Mouse (Mus musculus) forebrain, embryonic 16.5 days (tissue): ENCODE results near the gene Gm4737. TPM values are rescaled to one million over a fixed set of nuclear protein-coding genes. Genes with fewer than 3 reads are reported as not detected.
A peak's percentile ranks its signal among the peaks of the same experiment; 100 is the strongest.

ENCODE experiments used
- ATAC-seq: fragments of 200-750 bp; cut with Nextera tagmentation; 2 replicates; pipeline ENCODE4 v1.8.0; 2017; ENCODE audit warnings: mild to moderate bottlenecking, moderate library complexity
- H3K27ac ChIP-seq: fragments of 300-500 bp; sonication (generic); 2 replicates; pipeline ENCODE4 v1.5.1; 2014; ENCODE audit warnings: low read length, control low read depth
- H3K27me3 ChIP-seq: fragments of 300-500 bp; sonication (generic); replicated peaks from 2 replicates; pipeline ENCODE4 v1.6.1; 2014; ENCODE audit warnings: low read length; ENCODE audit not compliant: control insufficient read depth, insufficient read depth
- H3K36me3 ChIP-seq: fragments of 300-500 bp; sonication (generic); 2 replicates; pipeline ENCODE4 v1.6.1; 2014; ENCODE audit not compliant: control insufficient read depth, insufficient read depth
- H3K4me1 ChIP-seq: fragments of 300-500 bp; sonication (generic); replicated peaks from 2 replicates; pipeline ENCODE4 v1.6.1; 2014; ENCODE audit warnings: low read length; ENCODE audit not compliant: control insufficient read depth, insufficient read depth
- H3K4me2 ChIP-seq: fragments of 300-500 bp; sonication (generic); 2 replicates; pipeline ENCODE4 v1.6.1; 2014; ENCODE audit warnings: mild to moderate bottlenecking, low read length, control low read depth
- H3K4me3 ChIP-seq: fragments of 300-500 bp; sonication (generic); replicated peaks from 2 replicates; pipeline ENCODE4 v1.5.1; 2014; ENCODE audit warnings: mild to moderate bottlenecking, low read length, control low read depth
- H3K9ac ChIP-seq: fragments of 300-500 bp; sonication (generic); replicated peaks from 2 replicates; pipeline ENCODE4 v1.6.1; 2014; ENCODE audit warnings: low read depth, low read length, control low read depth
- H3K9me3 ChIP-seq: fragments of 300-500 bp; sonication (generic); 2 replicates; pipeline ENCODE4 v1.6.1; 2016; ENCODE audit warnings: low read length; ENCODE audit not compliant: control insufficient read depth
- WGBS: fragments of 180-500 bp; shearing (Covaris S2); extraction: QIAGEN DNeasy Blood & Tissue Kit; methylation state at CpG from one replicate; pipeline ENCODE4 v1.1.7; 2014; 5-methylcytosine and 5-hydroxymethylcytosine counted together
- polyA plus RNA-seq: library from polyadenylated mRNA; unstranded; fragments of >200 nt; fragmentation: Nextera tagmentation; extraction: Ambion mirVana; gene quantifications from 2 replicates; pipeline ENCODE4 v1.2.1, GENCODE M21; 2015

The Gm4737 gene
- polyA plus RNA-seq, 1 experiment from 2014 or later = 2.9 TPM

DNA sequence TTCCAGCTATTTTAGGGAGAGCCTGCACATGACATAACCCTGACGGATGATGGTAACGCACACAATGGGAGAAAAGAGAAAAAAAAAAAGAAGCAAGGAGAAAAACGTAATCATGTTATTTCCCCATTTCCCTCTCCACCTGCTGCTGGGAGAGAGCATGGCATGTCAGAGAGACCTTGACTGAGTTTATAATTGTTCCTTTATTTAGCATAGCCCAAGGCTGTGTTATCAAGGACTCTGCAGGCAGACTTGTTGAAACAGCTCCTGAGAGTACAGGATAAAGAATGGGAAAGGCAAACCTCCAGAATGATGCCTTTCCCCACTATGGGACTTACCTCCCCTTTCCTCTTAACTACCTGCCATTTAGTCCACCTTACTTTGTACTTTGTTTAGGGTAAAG, 7.9 kb downstream of the Gm4737 start:
- Histone ChIP-seq H3K4me2 (no peak overlapping the region), H3K9ac (no peak overlapping the region), H3K4me3 (no peak overlapping the region), H3K27me3 (no peaks in the 10 kb centered on the region), H3K27ac (no peak overlapping the region), H3K4me1 (no peaks in the 10 kb centered on the region), H3K36me3 (no peaks in the 10 kb centered on the region), H3K9me3 (no peaks in the 10 kb centered on the region)
- ATAC-seq = no peak
- 83% methylated on average over 3 of the region's 3 CpGs for WGBS

DNA sequence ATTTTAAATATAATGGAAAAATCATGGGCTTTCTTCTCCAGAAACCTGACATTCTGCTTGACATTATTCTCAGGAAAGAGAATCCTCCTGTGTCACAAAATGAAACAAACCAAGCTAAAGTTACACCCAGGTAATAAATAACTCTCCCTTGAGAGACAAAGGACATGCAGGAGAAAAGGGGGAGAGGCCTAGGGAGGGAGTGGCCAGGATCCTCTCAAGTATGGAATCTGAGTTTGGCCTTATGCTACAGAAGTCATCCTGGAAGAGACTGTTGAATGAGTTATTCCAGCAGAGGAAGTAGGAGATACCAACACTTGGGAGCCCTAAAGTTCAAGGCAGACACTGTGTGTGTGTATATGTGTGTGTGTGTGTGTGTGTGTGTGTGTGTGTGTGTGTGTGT, 32.6 kb downstream of the Gm4737 start:
- Histone ChIP-seq H3K4me2 (no peak overlapping the region), H3K9ac (no peak overlapping the region), H3K4me1 (no peaks in the 10 kb centered on the region), H3K36me3 (no peaks in the 10 kb centered on the region), H3K4me3 (no peak overlapping the region), H3K9me3 (no peaks in the 10 kb centered on the region), H3K27ac (no peak overlapping the region), H3K27me3 (no peaks in the 10 kb centered on the region)
- no peak for ATAC-seq

DNA sequence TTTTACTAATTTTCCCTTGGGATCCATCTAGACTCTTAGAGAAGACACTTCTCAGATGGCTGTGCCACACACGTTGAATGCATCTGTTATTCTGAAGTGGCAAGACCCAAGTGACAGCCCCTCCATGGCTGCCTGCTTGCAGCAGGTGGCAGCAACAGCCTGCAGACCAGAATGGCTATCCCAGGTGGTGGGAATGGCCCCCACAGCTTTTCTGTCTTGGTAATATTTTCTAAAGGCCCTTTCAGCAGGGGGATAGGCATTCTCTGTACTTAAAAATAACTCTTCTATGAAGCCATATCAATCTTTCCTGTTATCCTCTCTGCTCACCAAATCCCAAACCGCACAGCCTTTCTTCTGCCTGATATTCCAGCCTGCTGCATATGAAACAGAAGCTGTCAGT, 33.5 kb downstream of the Gm4737 start:
- Histone ChIP-seq H3K9ac (no peak overlapping the region), H3K27me3 (no peaks in the 10 kb centered on the region), H3K4me3 (no peak overlapping the region), H3K9me3 (no peaks in the 10 kb centered on the region), H3K4me1 (no peaks in the 10 kb centered on the region), H3K27ac (no peak overlapping the region), H3K36me3 (no peaks in the 10 kb centered on the region), H3K4me2 (no peak overlapping the region)
- peak; percentile 87 for ATAC-seq
- 51% methylated on average over 2 of the region's 2 CpGs for WGBS

DNA sequence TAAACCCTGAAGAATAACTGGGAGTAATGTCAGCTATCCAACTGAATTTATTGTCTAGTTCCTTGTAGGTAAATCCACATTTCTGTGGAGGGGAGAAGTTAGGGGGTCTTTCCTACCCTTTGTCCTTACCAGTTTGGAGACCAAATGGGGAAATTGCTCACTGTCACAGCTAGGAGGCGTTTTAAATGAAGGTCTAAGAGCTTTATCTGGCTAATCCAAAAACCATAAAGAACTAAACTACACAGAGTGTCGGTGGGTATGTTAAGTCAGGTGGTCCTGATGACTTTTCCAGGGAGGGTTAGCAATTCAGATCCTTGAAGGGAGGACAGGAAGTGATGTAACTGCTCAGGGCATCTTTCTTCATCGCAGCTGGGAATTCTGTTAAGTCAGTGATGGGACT, 34.3 kb downstream of the Gm4737 start:
- Histone ChIP-seq H3K4me2 (no peak overlapping the region), H3K27ac (no peak overlapping the region), H3K36me3 (no peaks in the 10 kb centered on the region), H3K27me3 (no peaks in the 10 kb centered on the region), H3K9ac (no peak overlapping the region), H3K9me3 (no peaks in the 10 kb centered on the region), H3K4me1 (no peaks in the 10 kb centered on the region), H3K4me3 (no peak overlapping the region)
- no peak for ATAC-seq
- 71% methylated on average over 3 of the region's 3 CpGs for WGBS

DNA sequence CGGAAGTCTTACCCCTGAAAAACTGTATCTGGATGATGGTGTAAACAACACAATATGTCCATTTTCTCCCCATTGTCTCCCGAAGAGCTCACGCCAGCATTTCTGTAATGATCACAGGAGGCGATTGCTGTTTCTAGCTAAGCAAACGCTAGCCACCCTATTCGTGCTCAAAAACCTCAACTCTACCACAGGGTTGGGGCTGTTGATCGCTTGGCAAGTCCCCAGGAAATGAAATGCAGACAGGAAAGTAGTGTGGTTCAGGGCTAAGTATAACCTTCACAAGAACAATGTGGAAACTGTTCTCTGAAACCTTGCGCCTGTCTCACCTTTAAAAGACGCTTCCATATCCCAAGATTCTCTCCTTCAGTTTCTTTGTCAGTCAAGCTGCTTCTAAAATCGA, 34.9 kb downstream of the Gm4737 start, which contains the start of gene Cd96:
Cd96 (minus strand) TSS at position 232 of the 400 bp plus-strand sequence.
- Histone ChIP-seq H3K9ac (no peak within 1 kb of the TSS), H3K27ac (no peak within 1 kb of the TSS), H3K4me2 (no peak within 1 kb of the TSS), H3K9me3 (no peaks in the 10 kb centered on the region), H3K4me3 (no peak within 1 kb of the TSS), H3K36me3 (no peaks in the 10 kb centered on the region), H3K27me3 (no peaks in the 10 kb centered on the region), H3K4me1 (no peaks in the 10 kb centered on the region)
- no peak for ATAC-seq
- 58% methylated on average over 10 of the region's 10 CpGs for WGBS

DNA sequence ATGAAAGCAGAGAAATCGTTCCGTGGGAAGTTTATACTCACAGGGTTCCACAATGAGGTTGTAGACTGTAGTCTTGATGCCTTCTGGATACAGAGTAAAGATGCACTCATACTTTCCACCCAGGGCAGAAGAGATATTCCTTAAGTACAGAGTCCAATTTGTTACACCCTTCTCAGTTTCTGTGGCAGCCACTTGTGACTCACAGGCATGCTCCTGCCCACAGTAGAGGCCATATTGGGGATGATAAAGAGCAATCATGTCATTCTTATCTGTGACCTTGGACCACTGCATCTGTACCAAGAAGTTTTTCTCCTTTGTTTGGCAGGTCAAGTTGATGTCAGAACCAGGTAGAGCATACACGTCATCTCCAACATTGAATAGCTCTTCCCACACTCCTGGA, 37.2 kb downstream of the Gm4737 start:
- Histone ChIP-seq H3K27me3 (no peaks in the 10 kb centered on the region), H3K4me3 (no peak overlapping the region), H3K9ac (no peak overlapping the region), H3K36me3 (no peaks in the 10 kb centered on the region), H3K27ac (no peak overlapping the region), H3K9me3 (no peaks in the 10 kb centered on the region), H3K4me1 (no peaks in the 10 kb centered on the region), H3K4me2 (no peak overlapping the region)
- no peak for ATAC-seq
- WGBS = 92% methylated on average over 3 of the region's 3 CpGs

DNA sequence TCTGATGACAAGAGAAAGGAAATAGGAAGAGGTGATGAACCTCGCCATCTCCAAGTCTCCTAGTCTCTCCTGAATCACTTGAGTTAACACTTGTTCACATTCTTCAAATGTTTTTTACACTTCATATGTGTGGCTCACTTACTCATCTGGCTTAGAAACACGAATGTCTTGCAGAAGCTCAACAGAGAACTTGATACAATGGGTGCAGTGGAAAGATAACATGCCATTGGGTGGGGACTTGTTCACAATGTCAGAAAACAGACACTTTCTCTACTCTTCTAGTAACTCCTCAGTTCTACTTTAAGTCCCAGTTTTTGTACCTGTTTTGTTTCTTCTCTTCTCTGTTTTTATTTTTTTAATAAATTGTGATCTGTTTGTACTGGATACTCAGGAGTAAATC, 40.1 kb downstream of the Gm4737 start:
- H3K4me3 ChIP-seq = no peak overlapping the region
- H3K9me3 ChIP-seq = no peaks in the 10 kb centered on the region
- no peaks in the 10 kb centered on the region for H3K36me3 ChIP-seq
- no peaks in the 10 kb centered on the region for H3K27me3 ChIP-seq
- WGBS = 81% methylated on average over 2 of the region's 2 CpGs
- H3K27ac ChIP-seq = no peak overlapping the region
- no peak for ATAC-seq
- no peaks in the 10 kb centered on the region for H3K4me1 ChIP-seq
- H3K4me2 ChIP-seq = no peak overlapping the region
- H3K9ac ChIP-seq = no peak overlapping the region

DNA sequence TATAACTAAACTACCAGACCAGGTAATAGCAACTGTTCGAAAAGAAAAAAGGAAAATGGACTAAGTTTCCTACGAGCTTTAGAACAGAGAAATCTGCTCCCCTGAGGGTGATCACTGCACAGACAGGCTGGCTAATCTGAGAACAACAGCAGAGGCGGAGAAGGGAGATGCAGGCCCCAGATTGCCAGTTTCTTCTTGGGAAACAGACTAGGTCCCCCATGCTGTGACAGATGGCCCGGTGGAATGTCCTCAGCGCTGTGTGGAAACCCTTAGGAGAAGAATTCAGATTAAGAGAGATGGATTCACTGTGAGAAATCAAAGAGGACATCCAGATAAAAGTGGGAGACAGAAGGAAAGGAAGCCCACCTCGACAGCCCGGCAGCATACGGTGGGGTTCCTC, 45.3 kb downstream of the Gm4737 start:
- Histone ChIP-seq H3K4me1 (no peaks in the 10 kb centered on the region), H3K27ac (no peak overlapping the region)

DNA sequence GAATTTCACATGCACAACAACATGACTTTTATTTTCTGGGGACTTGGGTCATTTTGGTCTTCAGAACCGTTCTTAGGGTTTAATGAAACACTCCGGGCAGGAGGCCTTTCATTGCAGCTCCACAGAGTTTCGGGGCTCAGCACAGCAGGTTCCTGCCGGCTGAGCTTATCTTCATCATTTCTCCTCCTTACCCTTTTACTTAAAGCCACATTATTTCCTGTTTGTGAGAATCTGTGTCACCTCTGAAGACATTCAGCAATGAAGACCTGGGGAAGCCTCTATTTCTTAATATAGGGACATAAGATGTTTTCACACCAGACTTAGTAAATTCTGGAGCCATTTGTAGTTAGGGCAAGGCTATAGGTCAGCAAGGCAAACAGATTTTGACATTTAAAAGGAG, 47.4 kb downstream of the Gm4737 start:
- WGBS = 51% methylated on average over 4 of the region's 4 CpGs
- H3K4me1 ChIP-seq = no peaks in the 10 kb centered on the region
- no peaks in the 10 kb centered on the region for H3K27me3 ChIP-seq
- H3K4me3 ChIP-seq = no peak overlapping the region
- no peaks in the 10 kb centered on the region for H3K36me3 ChIP-seq
- no peak overlapping the region for H3K4me2 ChIP-seq
- H3K9ac ChIP-seq = no peak overlapping the region
- ATAC-seq = no peak
- no peaks in the 10 kb centered on the region for H3K9me3 ChIP-seq
- no peak overlapping the region for H3K27ac ChIP-seq

More for the DNA sequence above, 45.3 kb downstream of the Gm4737 start:
- Histone ChIP-seq H3K27me3 (no peaks in the 10 kb centered on the region), H3K9ac (no peak overlapping the region), H3K36me3 (no peaks in the 10 kb centered on the region), H3K4me2 (no peak overlapping the region), H3K4me3 (no peak overlapping the region), H3K9me3 (no peaks in the 10 kb centered on the region)
- ATAC-seq = no peak
- 64% methylated on average over 8 of the region's 8 CpGs for WGBS

DNA sequence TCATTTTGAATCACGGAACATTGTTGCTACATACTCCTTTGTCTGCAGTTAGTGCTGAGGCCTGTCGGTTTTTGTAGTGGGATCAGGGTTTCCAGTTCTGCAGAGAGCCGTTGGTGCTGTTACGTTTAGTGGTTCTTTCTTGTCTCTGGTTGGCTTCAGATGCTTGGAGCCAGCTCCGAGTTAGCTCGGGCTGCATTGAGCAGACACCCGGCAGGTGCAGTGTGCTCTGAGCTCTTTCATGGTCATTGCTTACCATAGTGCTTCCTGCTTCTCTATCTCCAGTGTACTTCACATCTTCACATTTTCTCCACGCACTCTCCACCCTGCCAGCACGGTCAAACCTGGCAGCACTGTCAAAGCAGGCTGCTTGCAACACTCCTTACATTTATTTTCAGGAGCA, 50.4 kb downstream of the Gm4737 start:
- no peak overlapping the region for H3K27ac ChIP-seq
- no peaks in the 10 kb centered on the region for H3K36me3 ChIP-seq
- H3K4me3 ChIP-seq = no peak overlapping the region
- no peak overlapping the region for H3K4me2 ChIP-seq
- 84% methylated on average over 9 of the region's 9 CpGs for WGBS
- no peak overlapping the region for H3K9ac ChIP-seq
- H3K4me1 ChIP-seq = no peaks in the 10 kb centered on the region
- H3K9me3 ChIP-seq = no peaks in the 10 kb centered on the region
- no peak for ATAC-seq
- H3K27me3 ChIP-seq = 0 out of 2 replicates have a peak, but pooled peaks cover 2% of the 10 kb centered on the region
